Mouse (Mus musculus) forebrain, embryonic 16.5 days (tissue): ENCODE data around the gene Epor. TPM values are rescaled to one million over a fixed set of nuclear protein-coding genes. Genes with fewer than 3 reads are reported as not detected.

Experiments used
- polyA plus RNA-seq: library from polyadenylated mRNA; unstranded; fragments of >200 nt; fragmentation: Nextera tagmentation; extraction: Ambion mirVana; gene quantifications from 2 replicates; pipeline ENCODE4 v1.2.1, GENCODE M21; 2015

Gene Epor
- polyA plus RNA-seq, 1 experiment from 2014 or later, result 1.6 TPM

Other genes starting within 250 kb of the Epor start
- gene Ldlr, start 240.0 kb downstream of the Epor start, polyA plus RNA-seq, result 16.1 and 18.8 TPM in 2 replicates
- 35.1 and 42.8 TPM in 2 replicates for gene Spc24, start 203.2 kb downstream of the Epor start, polyA plus RNA-seq
- 3.2 and 3.7 TPM in 2 replicates for gene Kank2, start 164.8 kb downstream of the Epor start, polyA plus RNA-seq
- gene Angptl8, start 128.0 kb downstream of the Epor start, polyA plus RNA-seq, result 0.51 TPM in 1 of 2 replicates, not detected in the other
- 11.8 and 12.0 TPM in 2 replicates for gene Dock6, start 110.9 kb downstream of the Epor start, polyA plus RNA-seq
- 37.4 and 39.5 TPM in 2 replicates for gene Rab3d, start 45.3 kb downstream of the Epor start, polyA plus RNA-seq
- 5.4 and 11.9 TPM in 2 replicates for gene Ccdc159, start 36.0 kb downstream of the Epor start, polyA plus RNA-seq
- 47.7 and 54.8 TPM in 2 replicates for gene Tmem205, start 36.0 kb downstream of the Epor start, polyA plus RNA-seq
- 74.1 and 89.9 TPM in 2 replicates for gene Plppr2, start 26.5 kb downstream of the Epor start, polyA plus RNA-seq
- gene Swsap1, start 7.8 kb downstream of the Epor start, polyA plus RNA-seq, result 9.0 and 12.5 TPM in 2 replicates
- 0.76 and 1.5 TPM in 2 replicates for gene Rgl3, start 25.9 kb upstream of the Epor start, polyA plus RNA-seq
- gene Ccdc151, start 39.1 kb upstream of the Epor start, polyA plus RNA-seq, result 3.6 and 5.2 TPM in 2 replicates
- 90.0 and 93.9 TPM in 2 replicates for gene Prkcsh, start 39.3 kb upstream of the Epor start, polyA plus RNA-seq
- gene Elavl3, start 88.5 kb upstream of the Epor start, polyA plus RNA-seq, result 77.6 and 101 TPM in 2 replicates
- gene Gm49318, start 107.8 kb upstream of the Epor start, polyA plus RNA-seq, result not detected in 2 replicates
- 20.7 and 22.4 TPM in 2 replicates for gene Zfp653, start 107.9 kb upstream of the Epor start, polyA plus RNA-seq
- 62.5 and 67.4 TPM in 2 replicates for gene Ecsit, start 121.9 kb upstream of the Epor start, polyA plus RNA-seq
- 0.60 and 0.78 TPM in 2 replicates for gene Cnn1, start 135.7 kb upstream of the Epor start, polyA plus RNA-seq
- gene Elof1, start 153.7 kb upstream of the Epor start, polyA plus RNA-seq, result 147 and 168 TPM in 2 replicates
- gene Acp5, start 172.2 kb upstream of the Epor start, polyA plus RNA-seq, result 0.42 TPM in 1 of 2 replicates, not detected in the other
- gene Pigyl, start 193.3 kb upstream of the Epor start, polyA plus RNA-seq, result 72.5 and 78.8 TPM in 2 replicates
- gene Zfp872, start 224.6 kb upstream of the Epor start, polyA plus RNA-seq, result 0.29 and 0.37 TPM in 2 replicates